Mouse (Mus musculus) telencephalon, adult 2 months (tissue): ENCODE results near the gene Flnc.
A peak's percentile ranks its signal among the peaks of the same experiment; 100 is the strongest.

Experiments used
- DNase-seq: peaks from one replicate; pipeline ENCODE4 v3.0.0-alpha.2; 2011; ENCODE audit warnings: low read depth, low spot score

Flnc gene

DNA sequence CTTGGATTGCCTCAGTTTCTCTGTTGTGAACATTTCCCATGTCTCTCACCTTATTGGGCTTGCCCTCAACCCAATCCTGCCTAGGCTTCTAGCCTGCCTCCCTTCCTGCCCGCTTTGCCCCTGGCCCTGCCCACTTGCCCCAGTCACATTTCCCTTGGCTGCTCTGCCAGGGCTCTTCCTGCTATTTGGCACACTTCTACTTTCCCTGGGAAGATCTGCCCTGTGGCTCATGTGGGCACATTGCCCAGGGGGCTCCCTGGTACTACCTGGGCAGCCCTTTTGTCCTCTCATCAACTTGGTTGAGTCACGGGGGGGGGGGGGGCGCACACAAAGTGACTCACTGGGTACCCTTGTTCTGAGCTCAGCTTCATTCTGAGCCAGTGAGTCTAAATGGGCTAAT lies 900 bp upstream of the Flnc start:
- DNase-seq, result no peak

- DNase-seq, result no peak
Measured at GRCm38 (mm10) chr6:29432676-29433037, 399 bp upstream of the Flnc start.

DNA sequence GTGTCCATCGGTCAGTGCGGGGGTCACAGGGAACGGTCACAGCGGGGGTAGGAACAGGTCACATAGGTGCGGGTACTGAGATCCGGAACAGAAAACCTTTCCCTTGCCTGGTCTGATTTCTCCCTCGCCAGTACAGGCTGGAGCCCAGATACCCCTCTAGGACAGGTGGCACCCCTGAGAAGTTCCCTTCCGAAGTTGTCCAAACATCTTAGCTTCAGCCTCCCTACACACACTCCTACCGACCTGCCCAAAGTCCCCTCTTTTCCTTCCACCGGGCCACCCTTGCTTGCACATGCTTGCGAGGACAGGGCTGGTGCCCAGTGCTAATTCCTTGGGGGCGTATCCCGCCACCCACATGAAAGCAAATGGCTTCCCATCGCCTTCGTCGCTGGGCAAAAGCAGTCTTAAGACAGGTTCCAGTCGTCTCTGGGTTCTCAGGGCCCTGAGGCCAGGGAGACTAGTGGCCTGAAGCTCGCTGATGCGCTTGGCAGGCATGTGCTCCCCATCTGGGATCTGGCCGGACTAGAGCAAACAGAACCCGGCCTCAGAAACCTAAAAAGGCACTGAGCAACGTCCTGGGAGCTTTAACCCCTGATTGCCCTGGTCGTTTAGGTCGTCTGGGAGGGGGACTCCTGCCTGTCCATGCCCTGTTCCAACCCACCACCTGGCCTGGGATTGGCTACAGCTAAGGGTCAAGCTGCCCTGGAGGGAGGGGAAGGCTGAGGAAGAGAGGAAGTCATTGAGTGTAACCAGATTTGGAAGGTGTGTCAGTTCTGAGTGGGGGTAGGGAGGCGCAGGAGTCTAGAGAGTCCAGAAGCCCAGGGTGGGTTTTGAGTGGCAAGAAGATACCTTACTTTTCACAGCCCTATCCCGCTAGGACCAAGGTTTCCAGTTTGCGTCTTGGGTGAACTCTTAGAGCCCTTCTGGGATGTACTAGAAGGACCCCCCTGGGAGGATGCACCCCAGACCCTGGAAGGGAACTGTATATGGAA lies 1.0 kb downstream of the Flnc start:
- no peak for DNase-seq

- no peak for DNase-seq
Measured at GRCm38 (mm10) chr6:29434911-29435691, 2.0 kb downstream of the Flnc start.

DNA sequence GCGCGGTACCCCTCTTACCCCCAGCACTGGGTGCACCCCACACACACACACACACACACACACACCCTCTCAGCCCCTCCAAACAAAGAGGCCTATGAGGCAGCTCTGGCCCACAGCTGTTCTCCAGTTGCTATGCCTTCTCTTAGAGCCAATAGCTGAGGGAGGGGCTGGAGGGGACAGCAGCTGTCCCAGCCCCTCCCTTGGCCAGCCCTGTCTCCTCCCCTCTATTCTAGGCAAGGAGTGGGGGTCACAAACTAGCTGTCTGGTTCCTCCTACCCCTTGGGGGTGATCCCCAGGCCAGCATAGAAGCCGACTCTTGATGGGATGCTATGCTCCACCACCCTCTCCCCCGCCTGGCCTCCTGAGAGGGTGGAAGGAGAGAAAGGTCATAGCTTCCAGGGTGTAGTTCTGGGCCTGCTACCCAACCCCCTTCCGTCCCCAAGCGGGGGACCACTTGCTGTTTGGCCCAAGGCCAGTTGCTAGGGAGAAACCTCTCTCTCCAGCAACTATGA lies 2.9 kb downstream of the Flnc start:
- no peak for DNase-seq

DNA sequence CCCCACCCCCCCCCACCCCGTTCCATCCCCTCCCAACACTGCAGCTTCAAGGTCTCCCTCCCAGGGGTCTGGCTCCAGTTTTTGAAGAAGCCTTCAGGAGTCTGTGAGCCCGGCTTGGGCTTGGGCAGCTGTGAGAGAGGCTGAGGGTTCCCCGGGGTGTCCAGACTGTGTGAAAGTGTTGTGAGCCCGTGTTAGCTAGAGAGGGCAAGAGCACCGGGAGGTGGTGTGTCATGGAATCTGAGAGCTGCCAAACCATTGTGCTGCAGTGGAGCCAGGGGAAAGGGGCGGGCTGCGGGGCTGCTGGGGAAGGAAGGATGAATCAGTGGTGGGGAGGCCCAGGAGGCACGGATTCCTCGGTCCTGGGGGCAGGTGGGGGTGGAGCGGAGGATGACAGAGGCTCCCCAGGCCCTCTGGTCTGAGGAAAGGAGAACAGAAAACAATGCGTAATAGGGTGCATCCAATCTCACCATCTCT lies 3.4 kb downstream of the Flnc start:
- no peak for DNase-seq

- DNase-seq, result no peak
Measured at GRCm38 (mm10) chr6:29439251-29439650, 6.2 kb downstream of the Flnc start.

DNA sequence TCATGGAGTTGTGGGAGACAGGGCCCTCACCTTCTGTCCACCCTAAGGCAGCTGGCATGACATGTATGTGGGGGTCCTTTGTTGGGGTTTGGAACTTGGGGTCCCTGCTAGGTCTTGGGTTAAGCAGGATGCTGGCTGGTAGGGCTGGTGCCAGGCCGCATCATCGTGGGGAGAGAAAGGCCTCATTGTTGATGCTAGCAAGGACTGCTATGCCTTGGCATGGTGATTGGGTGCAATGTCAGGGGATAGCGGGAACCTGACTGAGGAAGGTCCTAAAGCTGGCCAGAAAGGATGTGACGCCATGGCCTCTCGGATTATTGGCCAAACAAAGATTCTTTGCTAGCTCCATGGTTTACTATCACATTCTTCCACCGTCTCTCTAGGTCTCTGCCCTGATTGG lies 6.7 kb downstream of the Flnc start:
- no peak for DNase-seq

GRCm38 (mm10) chr6:29444773-29445172 lies 11.7 kb downstream of the Flnc start:
- DNase-seq, result no peak

DNA sequence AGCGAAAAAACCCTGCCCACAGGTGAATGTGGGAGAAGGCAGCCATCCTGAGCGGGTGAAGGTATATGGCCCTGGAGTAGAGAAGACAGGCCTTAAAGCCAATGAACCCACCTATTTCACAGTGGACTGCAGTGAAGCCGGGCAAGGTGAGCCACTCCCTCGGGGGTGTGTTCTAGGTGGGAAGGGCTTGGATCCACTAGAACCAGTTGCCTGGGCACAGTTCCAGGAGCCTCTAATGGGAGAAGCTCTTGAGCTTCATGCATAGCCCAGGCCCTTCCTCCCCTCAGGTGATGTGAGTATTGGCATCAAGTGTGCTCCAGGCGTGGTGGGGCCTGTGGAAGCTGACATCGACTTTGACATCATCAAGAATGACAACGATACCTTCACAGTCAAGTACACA lies 12.3 kb downstream of the Flnc start:
- no peak for DNase-seq

GRCm38 (mm10) chr6:29449858-29450257 lies 16.8 kb downstream of the Flnc start:
- no peak for DNase-seq

DNA sequence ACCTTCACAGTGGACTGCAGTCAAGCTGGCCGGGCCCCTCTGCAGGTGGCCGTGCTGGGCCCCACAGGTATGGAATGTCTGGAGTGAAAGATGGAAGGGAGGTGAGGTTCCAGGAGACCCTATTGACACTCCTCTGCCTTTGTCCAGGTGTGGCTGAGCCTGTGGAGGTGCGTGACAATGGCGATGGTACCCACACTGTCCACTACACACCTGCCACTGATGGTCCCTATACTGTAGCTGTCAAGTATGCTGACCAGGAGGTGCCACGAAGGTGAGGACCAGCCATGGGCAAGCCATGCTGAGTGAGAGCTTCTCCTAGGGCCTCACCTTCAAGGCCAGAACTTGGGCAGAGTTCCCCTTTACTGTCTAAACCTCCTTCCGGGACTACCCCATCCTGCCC lies 17.6 kb downstream of the Flnc start:
- no peak for DNase-seq

DNA sequence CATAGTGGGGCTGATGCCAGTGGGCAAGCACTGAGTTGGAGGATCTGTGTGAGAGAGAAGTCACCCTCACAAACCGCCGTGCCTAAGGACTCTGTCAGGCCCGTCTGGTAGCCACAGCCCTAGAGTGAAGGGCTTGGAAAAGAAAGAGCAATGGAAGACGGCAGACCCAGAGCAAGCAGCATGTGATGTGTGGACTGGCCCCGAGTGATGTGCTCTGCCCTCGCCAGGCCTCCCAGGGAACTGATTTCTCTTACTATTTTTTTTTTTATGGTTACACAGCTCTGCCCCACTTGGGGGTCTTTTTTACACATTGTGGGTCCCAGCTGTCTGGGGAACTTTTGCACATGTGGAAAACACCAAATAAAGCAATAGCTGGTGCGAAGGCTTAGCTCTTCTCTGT lies 28.4 kb downstream of the Flnc start:
- DNase-seq, result no peak

DNA sequence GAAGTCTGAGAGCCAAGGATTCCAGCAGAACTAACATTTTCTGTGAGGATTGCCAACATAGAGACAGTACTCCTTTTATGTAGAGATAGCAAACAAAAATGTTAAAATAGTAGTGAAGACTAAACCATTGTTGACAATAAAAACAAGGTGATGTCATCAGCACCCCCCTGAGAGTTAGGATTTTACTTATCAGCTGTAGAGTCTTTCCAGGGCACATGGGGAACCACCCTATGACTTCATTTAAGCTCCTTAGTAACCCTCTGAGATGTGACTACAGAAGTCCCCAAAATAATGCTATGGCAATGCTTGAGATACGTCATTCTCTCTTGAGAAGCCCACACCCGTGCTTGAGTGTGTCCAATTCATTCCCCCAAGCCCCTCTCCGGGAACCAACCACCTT lies 30.3 kb downstream of the Flnc start:
- DNase-seq, result no peak

- peak; percentile 96 for DNase-seq
Measured at GRCm38 (mm10) chr6:29467583-29468354, 34.7 kb downstream of the Flnc start, which contains the start of gene Atp6v1f. Gene Atp6v1f (plus strand): TSS chr6:29467718.

GRCm38 (mm10) chr6:29468851-29469250 lies 35.8 kb downstream of the Flnc start:
- DNase-seq, result no peak

DNA sequence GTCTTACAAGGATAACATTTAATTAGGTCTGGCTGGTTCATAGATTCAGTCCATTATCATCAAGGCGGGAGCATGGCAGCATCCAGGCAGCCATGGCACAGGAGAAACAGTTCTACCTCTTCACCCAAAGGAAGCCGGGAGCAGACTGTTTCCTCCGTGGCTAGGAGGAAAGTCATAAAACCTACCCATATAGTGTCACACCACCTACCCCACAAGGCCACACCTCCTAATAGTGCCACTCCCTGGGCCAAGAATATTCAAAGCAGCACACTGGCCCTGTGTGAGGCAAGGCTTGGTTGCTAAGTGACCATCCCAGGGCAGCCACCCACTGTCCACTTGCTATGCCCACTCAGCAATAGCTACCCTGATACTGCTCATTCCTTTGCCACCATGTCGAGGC lies 38.1 kb downstream of the Flnc start, which contains the start of gene Atp6v1fnb:
Gene Atp6v1fnb, plus strand, starts transcription at position 301 of the 400 bp plus-strand sequence.
- DNase-seq, result no peak

DNA sequence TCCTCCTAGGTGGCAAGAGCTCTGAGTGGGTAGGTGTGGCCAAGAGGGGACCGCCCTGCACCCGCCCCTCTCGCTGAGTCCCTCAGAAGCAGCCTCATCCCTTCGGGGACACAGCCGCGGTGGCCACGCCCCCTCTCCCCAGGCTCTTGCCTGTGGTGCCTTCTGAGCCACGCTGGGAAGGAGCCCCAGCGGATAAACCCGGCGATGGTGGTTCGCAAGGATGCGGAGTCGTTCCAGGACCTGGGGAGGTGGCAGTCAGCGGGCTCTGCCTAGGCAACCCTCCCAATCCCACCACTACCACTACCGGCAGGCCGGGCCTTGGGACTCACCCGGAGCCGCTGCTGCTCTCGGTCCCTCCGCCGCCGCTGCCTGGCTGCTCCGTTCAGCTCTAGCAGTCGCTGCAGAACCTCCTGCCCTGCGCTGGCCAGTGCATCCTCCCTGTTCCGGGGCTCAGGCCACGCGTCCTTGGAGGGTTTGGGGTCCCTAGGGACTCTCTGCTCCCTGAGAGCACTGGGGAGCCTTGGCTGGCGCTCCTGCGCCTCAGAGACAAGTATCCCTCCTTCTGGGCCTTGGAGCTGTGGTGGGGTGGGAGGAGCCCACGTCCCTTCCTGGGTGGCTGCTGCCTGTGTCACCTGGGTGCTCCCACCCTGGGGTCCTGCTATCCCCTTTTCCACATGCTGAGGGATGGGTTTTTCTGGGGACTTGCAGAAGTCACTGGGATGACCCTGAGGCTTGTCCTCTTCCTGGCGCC lies 41.1 kb downstream of the Flnc start:
- DNase-seq, result peak; percentile 67

- DNase-seq, result no peak
Measured at GRCm38 (mm10) chr6:29474736-29475135, 41.7 kb downstream of the Flnc start.

DNA sequence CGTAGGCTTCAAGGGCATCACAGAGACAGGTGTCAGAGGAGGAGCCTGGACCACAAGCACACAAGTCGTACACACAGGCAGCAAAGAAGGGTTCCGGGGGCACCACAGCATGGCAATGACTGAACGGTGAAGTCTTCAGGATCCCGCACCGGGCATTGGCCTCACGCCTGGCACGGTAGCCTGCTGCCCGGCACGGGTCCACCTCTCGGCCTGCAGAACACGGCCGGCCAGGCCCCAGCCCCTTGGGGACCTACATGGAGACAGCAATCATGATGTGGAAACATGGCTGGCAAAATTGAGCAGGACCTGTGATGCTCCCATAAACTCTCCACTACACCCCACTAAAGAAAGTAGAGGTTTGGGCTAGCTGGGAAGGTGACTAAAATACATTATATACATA lies 49.6 kb downstream of the Flnc start:
- no peak for DNase-seq
